Mouse (Mus musculus) erythroblast, adult 5-6 weeks (primary cell): ENCODE measurements around the gene Rnf207. TPM values are rescaled to one million over a fixed set of nuclear protein-coding genes. Genes with fewer than 3 reads are reported as not detected.
A peak's percentile ranks its signal among the peaks of the same experiment; 100 is the strongest.

Experiments used
- ATAC-seq: replicated peaks from 2 replicates; pipeline ENCODE4 v1.8.0; 2016; ENCODE audit warnings: moderate number of reproducible peaks, mild to moderate bottlenecking, moderate TSS enrichment, inconsistent platforms; ENCODE audit not compliant: poor library complexity, low FRiP score, severe bottlenecking
- total RNA-seq, 2 experiments: library from RNA; stranded (forward) in 1 of 2; stranded (reverse) in 1 of 2; fragments of 150-400 nt in 1 of 2; fragments of 200-764, 138-1000 nt in 1 of 2; gene quantifications; 2 replicates each; pipeline versions ENCODE4 v1.2.3 to v1.2.4; 2015 to 2017; ENCODE audit warnings: low replicate concordance in 2 of 2

The Rnf207 gene
- total RNA-seq, 2 experiments from 2014 or later, result 0.19 TPM; not detected in 1

DNA sequence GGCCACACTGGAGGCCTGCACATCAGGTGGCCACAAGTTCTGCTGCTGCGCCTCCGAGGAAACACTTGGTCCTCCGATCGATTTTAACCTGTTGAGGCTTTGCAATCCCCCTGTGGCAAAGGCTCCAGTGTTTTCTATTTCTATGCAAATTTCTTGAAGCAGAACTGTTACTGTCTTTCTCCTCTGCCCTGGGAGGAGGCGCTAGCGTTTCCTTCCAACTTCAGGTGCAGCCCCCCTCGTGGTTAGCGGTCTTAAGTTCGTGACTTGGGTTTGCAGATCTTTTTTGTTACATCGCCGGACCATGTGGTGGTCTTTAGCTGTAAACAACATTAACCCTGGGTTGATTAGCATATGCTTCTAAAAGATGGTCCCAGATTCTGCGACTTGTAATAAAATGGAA is 14.8 kb upstream of the Rnf207 start:
- no peak for ATAC-seq

DNA sequence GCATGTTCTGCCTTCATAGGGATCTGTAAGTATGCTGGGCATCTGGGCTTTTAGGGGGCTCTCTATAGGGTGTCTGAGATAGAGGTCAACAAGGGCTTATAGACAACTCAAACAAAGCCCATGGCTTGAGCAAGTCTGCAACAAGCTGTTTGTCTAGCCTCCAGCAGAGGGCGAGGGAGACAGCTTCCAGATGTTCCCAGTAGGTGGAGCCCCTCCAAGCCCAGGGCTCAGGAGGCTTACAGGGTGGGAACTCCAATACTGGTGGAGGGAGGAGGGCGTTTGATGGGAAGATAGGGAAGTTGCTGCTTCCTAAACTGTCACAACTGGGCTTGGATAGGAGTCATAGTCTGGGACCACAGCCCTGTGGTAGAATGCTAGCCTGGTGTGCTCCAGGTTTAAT is 14.2 kb upstream of the Rnf207 start:
- ATAC-seq, result peak; percentile 75

DNA sequence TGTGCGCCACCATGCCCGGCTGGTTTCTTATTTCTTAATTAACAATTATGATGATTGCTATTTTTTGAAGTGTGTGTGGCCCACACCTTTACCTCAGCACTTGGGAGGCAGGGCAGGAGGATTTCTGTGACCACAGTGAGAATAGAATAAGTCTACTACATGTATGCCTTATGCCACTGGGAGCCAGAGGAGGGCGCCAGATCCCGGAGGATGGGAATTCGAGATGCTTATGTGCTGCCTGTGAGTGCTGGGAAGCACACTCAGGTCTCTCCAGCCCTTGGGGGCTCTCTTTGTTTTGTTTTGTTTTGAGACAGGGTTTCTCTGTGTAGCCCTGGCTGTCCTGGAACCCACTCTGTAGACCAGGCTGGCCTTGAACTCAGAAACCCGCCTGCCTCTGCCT is 9.9 kb upstream of the Rnf207 start:
- ATAC-seq, result no peak

DNA sequence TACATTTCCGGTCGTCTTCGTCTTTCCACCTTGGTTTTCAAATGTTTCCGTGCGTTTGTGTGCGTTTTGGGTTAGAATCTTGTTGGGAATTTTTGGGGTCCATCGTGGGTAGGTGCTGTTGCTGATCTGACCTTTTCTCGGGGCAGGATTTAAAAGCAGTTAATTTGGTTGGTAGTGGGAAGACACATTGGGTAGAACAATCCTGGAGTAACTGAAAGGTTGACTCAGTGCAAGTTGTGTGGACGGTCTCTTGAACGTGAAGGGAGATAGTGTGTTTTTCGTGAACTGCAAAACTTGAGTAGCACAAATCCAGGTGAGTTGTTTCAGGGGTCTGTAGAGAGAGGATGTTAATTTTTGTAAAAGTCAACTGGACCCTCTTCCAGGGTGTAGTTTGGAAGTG is 7.8 kb upstream of the Rnf207 start:
- ATAC-seq, result no peak

DNA sequence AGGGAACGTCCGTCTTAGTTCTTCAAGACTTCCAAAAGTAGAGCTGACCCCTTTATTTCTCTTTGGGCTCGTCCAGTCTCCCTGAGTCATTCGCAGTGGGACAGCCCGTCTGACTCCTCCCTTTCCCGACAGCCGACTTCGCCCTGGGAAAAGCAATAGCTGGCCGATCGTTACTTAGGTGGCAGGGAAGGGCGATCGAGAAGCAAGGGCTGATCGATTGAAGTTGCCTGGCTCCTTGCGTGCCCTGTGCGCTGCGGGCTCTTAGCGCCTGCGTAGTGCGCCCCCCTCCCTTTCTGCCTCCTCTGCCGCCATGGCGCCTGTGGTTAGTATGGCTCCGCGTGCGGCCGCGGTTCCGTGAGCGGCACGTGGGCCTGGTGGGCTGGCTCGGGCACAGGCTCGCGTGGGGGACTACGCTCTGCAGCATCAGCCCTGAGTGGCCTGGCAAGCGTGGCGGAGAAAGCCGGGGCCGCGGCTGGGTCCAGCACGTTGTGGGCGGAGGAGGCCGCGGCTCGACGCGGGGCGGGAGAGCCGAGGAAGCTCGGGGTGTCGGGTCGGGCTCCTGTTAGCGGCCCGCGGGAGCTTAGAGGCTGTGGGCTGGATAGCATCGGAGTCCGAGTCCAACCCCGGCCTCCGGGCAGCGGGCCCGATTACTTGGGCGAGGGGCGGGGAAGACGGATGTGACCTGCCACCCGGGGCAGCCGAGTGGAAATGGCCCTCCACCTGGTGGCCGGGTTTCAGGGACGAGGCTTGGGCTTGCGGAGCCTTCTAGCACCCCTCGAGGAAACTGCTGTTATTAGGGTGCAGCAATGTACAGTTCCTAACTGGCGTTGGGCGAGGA is 7.0 kb upstream of the Rnf207 start, which contains the start of gene Rpl22:
Rpl22 (plus strand) TSS at position 169 of the 838 bp plus-strand sequence.
- ATAC-seq, result peak; percentile 95

DNA sequence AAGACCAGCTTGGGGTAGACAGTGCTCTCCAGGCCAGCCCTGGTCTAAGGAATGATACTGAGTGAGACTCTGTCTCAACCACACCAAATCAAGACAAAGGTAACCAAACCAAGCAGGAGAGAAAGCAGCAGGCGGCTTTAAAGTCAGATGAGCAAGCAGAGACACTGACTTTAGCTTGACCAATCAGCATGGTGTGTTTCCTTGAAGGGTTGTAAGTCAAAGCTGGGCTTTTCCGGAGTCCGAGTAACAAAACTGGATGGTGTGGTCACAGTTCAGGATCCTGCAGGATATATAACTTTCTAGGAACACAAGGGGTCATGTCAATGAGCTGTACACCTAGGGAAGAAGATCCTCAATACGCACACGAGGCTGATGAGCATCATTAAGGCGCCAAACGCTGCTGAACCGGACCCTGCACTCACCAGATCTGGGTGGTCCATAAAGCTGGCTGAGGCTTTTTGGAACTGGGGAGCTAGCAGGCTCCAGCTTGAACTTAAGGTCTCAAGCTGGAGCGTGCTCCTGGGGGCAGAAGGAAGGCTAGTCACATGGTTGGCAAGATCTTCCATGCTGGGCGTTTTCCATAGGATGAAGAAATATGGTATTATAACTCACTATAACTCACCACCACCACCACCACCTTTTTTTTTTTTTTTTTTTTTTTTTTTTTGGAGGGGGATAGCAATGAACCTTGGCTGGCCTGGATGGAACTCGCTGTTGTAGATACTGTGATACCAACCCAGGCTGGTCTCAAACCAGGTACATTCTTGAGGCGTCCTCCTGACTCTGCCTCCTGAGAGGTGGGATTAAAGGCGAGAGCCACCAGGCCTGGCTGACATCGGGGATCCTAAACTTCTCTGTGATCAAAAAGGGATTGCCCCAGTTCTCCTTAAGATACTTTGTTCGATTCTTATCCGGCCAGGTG is 6.1 kb upstream of the Rnf207 start:
- ATAC-seq, result peak; percentile 28

DNA sequence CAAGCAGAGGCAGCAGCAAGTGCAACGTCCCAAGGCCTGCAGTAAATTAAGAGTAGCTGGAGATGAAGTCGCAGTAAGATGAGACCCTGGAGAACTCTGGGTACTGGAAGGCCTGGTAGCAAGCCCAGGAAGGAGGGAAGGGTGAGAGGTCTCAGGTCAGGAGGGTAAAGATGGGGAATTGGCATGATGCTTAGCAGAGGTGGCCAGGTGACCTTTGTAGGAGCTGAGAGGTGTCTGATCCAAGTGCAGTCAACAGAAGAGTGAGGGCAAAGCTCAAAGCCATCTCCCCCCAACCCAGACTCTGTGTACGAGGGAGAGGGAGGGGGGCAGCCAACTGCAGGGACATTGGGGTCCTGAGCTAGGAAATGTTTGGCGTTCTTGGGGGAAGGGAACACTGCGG is 2.7 kb upstream of the Rnf207 start:
- no peak for ATAC-seq

DNA sequence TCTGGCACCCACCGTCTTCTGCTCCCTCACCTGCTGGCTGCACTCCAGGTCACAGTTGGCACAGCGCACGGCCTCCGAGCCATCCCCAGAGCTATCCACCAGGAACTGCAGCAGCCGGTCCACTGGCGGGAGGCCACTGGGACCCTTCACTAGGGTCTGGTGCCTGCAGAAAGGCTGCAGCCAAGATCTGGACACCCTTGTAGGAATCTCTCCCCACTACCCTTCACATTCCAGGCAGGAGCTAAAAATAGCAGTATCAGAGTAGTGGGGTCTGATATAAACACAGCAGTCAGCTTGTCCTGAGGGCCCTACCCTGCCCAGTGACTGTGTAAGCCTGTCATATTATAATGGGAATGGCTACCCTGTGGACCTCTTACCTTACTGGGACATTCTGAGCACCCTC is 1.2 kb downstream of the Rnf207 start:
- ATAC-seq, result no peak

DNA sequence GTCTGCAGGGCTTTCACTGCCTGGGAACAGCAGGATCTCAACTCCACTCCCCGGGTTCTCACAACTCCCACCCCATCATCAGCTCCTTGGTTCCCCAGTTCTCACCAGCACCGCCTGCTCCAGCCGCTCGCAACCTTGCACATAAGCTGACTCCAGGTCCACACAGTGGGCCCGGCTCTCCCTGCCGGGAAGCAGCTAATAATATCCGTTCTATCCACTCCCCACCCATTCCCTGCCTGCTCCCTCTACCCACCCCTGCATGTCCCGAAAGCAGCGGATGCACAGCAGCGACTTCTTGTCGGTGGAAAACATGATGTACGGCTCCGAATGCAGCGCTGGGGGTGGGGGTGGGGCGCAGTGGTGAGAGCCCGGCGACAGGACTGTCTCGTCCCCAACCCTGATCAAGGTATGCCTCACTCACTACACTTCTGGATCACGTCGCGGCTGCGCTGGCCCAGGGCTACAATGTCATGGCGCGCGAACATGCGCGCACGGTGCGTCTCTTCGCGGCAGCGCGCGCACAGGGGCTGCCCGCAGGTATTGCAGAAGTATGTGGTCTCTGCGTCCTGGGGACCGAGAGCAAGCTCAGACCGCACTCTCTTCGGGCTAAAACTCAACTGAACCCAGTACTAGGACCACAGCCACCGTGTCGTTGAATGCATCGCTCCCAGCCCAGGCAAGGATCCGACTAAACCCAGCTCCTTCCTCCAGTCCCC is 3.1 kb downstream of the Rnf207 start:
- no peak for ATAC-seq

DNA sequence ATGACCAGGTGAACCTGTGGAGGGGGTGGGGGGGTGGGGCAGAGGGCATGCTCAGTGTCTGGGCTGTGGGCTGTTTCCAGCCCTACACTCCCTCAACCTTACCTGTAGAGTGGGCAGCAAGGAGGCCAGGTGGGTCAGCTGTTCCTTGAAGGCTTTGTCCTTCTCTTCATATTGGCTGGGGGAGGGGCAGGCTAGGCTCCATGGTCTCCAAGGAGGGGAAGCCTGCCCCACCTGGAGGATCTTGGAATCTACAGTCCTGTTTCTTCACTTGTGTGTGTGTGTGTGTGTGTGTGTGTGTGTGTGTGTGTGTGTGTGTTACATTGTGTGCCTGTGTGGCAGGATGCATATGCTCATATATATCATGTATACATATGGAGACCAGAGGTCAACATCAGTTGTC is 4.9 kb downstream of the Rnf207 start:
- no peak for ATAC-seq

DNA sequence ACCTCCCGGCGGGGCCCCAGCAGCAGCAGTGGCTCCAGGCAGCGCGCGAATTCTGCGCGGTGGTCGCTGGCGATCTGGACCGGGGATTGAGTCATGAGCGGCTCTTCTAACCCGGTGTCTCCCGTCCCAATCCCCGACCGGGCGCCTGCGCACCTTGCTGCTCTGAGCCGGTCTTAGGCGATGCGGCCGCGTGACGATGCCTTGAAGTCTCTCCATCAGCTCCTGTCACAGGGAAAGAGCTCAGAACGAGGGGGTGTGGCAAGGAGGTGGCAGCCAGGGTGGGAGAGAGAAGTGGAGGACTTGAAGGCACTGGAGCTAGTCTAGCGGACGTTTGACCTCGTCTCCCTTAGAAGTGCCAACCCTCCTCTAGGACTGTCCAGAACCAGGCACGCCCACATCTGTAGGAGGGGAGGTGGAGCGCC is 5.6 kb downstream of the Rnf207 start:
- no peak for ATAC-seq

DNA sequence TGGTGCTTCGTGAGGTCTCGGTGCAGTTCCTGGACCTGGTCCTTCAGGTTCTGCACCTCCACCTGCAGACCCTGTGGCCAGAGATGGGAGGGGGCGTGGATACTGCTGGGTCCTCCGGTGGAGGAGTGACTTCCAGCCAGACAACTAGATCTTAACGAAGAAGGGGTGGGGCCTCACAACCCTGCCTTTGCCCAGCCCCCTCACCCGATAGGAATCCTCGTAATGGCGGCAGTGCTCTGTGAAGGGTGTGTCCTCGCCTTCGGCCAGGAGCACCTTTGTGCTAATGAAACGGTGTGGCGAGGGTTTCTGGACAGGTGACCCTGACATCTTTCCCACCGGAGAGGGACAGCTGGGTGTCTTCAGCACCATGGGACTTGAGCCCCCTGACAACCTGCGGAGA is 6.6 kb downstream of the Rnf207 start:
- ATAC-seq, result no peak

DNA sequence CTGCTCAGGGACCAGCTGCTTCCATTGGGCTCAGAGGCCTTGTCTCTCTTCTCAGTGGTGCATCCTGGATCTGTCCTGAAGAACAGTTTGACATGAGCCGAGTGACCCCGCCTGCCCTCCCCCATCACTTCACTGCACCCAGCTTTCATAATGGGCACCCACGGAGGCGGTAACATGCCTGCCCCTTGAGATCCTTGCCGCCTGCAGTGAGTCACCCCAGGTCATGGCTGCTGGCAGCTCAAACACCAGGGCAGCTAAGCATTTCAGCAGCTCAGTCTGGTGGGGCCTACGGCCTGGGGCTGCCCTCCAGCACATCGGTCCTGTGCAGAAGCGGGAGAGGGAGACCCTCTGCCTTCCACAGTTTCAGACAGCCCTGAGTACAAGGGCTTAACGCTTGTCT is 11.3 kb downstream of the Rnf207 start:
- no peak for ATAC-seq

DNA sequence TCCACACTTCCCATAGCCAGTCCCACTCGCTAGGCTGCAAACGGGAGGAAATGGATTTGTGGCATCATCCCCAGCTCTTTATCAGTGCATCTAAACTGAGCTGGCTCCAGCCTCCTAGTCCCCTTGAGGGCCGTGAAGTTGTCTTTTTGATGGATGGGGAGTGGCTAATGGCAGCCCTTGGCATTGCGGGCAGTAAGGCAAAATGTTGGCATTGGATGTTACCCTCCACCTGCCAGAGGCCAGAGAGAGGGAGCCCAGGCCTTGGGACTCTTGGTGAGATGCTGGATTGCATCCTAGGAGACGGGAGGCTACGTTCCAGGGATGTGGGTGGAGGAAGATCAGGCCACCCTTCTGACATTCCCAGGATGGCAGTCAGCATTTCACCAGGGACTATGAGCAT is 12.8 kb downstream of the Rnf207 start:
- no peak for ATAC-seq

DNA sequence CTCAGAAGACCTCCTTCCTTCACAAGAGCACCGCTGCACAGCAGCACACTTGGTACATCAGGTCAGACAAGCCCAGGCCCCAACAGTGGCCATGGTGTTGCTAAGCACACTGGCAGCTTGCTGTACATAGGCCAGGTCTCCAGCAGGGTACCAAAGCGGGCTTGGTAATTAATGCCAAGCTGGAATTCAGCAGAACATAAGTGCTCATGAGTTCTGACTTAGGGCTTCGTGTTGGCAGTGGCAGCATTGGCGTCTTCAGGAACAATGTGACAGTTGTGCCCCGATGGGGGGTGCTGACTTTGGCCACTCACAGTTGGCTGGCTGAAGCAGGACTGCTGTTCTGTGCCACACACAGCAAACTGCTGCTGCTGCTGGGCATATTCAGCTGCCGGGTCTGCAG is 14.1 kb downstream of the Rnf207 start:
- ATAC-seq, result no peak

DNA sequence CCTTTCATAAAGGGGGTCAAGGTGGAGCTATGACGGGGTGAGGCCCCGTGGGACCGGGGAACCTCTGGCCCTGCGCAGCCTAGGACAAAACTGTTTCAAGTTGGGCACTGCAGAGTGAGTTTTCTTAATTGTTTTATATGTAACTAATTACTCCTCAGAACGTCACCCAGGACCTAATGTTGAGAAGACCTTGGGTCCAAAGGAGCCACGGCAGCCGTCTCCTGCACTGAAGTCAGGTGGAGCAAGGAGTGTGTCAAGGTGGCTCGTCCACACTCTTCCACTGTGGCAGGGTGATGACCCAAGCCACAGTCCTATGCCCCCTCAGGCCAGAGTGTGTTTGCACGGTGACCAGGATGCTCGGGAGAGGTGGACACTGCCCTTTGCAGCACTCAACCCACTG is 15.6 kb downstream of the Rnf207 start:
- ATAC-seq, result no peak

DNA sequence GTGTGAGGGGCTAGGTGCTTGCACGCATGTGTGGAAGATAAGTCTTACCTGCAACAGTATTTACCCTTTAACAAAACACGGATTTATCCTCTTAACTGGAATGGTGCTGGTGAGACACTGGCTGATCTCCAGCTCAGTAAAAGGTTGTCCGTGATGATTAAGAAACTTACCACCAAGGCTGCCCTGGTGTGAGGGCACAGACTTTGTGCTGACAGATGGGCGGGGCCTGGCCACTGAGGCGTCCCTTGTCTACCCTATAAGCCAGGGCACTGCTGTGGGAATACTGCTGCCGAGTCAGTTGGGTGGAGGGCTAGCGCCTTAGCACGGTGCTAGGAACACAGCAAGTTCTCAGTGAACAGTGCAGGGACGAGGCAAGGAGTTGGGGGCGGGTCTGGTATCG is 16.8 kb downstream of the Rnf207 start:
- no peak for ATAC-seq

DNA sequence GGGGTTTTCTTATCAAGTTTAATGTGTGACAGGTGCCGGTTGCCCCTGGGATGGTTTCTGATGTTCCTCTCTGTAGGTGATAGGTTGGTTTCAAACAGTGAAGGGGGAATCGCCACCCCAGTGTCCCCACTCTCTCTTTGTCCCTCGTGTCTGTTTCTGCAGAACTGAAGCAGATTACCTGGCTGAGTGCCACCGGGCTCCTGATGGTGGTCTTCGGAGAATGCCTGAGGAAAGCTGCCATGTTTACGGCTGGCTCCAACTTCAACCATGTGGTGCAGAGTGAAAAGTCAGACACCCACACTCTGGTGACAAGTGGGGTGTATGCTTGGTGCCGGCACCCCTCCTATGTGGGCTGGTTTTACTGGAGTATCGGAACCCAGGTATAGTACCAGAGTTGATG is 18.4 kb downstream of the Rnf207 start:
- no peak for ATAC-seq

DNA sequence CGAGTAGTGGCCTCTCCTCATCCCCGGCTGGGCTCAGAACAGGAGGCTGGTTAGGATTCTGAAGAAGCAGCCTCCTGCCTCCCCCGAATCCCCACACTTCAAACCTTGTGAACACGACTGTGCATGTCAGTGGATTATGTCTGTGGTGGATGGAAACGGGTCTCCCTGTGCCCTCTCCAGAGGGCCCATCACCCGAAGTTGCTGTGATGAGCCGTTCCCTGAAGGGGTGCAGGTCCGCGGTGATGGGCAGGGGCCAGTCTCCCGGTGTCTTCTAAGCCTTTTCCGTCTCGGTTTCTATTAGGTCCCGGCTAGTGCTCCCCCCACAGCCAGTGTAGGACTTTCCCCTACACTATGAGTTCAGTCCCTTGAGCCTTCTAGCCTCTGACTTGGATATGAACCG is 20.0 kb downstream of the Rnf207 start:
- ATAC-seq, result no peak
